Mouse (Mus musculus) megakaryocyte, embryonic 14.5 days (primary cell): ENCODE measurements around the gene Ikzf3. TPM values are rescaled to one million over a fixed set of nuclear protein-coding genes. Genes with fewer than 3 reads are reported as not detected.
A peak's percentile ranks its signal among the peaks of the same experiment; 100 is the strongest.

Experiments used
- H3K27me3 ChIP-seq: replicated peaks from 2 replicates; pipeline ENCODE3; 2012; ENCODE audit warnings: inconsistent platforms
- H3K36me3 ChIP-seq: replicated peaks from 2 replicates; pipeline ENCODE3; 2012; ENCODE audit warnings: low read length, inconsistent platforms, mixed read lengths
- H3K4me1 ChIP-seq: 2 replicates; pipeline ENCODE4 v1.6.1; 2012; ENCODE audit warnings: inconsistent platforms
- H3K4me3 ChIP-seq: replicated peaks from 2 replicates; pipeline ENCODE3; 2012; ENCODE audit warnings: moderate library complexity, mild to moderate bottlenecking, inconsistent platforms
- H3K9me3 ChIP-seq: 2 replicates; pipeline ENCODE4 v1.6.1; 2012; ENCODE audit warnings: inconsistent platforms
- FLI1 ChIP-seq: IDR thresholded peaks from 2 replicates; pipeline ENCODE4 v1.6.1; 2012; ENCODE audit warnings: low read length, inconsistent platforms, mixed read lengths
- GATA1 ChIP-seq: IDR thresholded peaks from 3 replicates; pipeline ENCODE4 v1.6.1; 2012; ENCODE audit warnings: mixed read lengths, low read length, inconsistent platforms, borderline replicate concordance
- polyA plus RNA-seq: library from polyadenylated mRNA; stranded (reverse); fragments of >175 nt; gene quantifications from 2 replicates; pipeline ENCODE4 v1.2.3, GENCODE M21; 2012; ENCODE audit warnings: low replicate concordance; ENCODE audit not compliant: insufficient read depth

The Ikzf3 gene
- polyA plus RNA-seq, 1 experiment: not detected

- Histone ChIP-seq H3K27me3 (peaks cover 35% of the 10 kb centered on the region), H3K9me3 (peaks cover 6% of the 10 kb centered on the region; the same call in 1 of the 2 replicates)
Observed at GRCm38 (mm10) chr11:98437441-98437840, 108.4 kb downstream of the Ikzf3 start.

DNA sequence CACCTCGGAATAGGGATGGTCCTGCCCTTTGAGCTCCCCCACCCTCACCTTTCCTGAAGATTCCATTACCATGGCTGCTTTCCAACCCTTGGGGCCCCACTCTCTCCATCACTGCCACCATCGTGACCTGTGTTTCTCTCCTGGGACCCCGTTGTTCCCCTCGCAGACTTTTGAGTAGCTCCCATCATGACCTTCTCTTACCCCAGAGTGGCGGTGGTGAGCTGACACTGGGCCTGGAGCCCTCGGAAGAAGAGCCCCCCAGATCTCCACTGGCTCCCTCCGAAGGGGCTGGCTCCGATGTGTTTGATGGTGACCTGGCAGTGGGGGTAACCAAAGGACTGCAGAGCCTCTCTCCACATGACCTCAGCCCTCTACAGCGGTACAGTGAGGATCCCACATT is 110.1 kb downstream of the Ikzf3 start:
- H3K4me3 ChIP-seq: no peak overlapping the region
- peaks cover 25% of the 10 kb centered on the region for H3K4me1 ChIP-seq
- TF ChIP-seq FLI1 (no peak), GATA1 (no peak)
- H3K36me3 ChIP-seq: peaks cover 13% of the 10 kb centered on the region
- H3K9me3 ChIP-seq: no peaks in the 10 kb centered on the region
- H3K27me3 ChIP-seq: peaks cover 49% of the 10 kb centered on the region

More at GRCm38 (mm10) chr11:98437441-98437840, 108.4 kb downstream of the Ikzf3 start:
- H3K4me3 ChIP-seq: peak overlapping the region; percentile 0
- TF ChIP-seq GATA1 (no peak), FLI1 (no peak)
- H3K4me1 ChIP-seq: peaks cover 25% of the 10 kb centered on the region
- H3K36me3 ChIP-seq: peaks cover 13% of the 10 kb centered on the region

DNA sequence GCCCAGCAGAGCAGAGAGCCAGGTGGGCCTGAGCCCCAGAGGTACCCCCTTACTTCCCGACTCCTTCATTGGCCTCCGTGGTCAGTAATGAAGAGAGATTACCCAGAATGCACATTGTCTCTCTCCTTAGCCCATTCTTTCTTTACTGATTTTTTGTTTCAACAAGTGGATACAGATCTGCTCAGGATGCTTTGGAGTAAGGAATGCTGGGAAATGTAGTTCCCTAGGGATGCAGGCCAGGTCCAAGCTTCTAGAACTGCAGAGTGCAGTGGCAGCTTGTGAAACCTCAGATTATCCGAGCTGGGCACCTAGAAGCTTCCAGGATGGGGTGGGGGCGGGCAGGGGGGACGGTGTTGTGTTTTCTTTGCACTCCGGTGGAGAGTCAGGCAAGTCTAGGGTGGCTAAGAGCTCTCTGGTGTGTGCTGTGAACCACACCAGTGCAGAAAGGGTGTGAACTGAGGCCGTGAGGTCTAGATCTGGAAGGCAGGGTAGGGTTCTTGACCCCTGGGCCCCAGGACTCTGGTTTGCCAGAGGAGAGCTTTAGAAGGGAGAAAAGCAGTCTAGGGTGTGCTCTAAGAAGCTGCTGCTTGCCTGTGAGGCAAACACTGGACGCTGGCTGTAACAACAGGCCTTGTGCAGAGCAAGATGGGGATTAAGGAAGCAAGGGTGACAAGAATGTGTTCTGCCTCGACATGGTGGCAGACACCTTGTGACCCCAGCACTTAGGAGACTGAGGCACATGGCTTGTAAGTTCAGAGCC is 113.9 kb downstream of the Ikzf3 start:
- TF ChIP-seq FLI1 (no peak), GATA1 (no peak)
- Histone ChIP-seq H3K4me3 (peak overlapping the region; percentile 10), H3K36me3 (peaks cover 4% of the 10 kb centered on the region), H3K27me3 (peaks cover 77% of the 10 kb centered on the region), H3K4me1 (peaks cover 11% of the 10 kb centered on the region; the same call in 1 of the 2 replicates), H3K9me3 (no peaks in the 10 kb centered on the region)

DNA sequence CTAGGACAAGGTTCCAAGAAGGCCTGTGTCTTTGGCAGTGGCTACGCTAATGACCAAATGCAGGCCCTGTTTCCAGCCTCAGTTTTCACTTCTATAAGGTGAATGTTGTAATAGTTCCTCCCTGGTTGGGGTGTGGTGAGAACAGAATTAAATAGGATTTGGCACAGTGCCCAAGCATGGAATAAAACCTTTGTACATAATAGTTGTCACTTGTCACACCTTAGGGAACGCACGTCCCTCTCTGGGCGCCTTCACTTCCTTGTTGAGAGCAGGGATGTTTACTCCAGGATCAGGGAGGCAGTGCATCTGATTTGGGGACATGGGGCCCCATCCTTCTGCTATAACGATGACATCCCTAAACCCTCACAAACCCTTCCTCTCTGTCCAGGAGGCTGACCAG is 117.4 kb downstream of the Ikzf3 start:
- H3K27me3 ChIP-seq: peaks cover 80% of the 10 kb centered on the region
- H3K4me3 ChIP-seq: no peak overlapping the region
- no peaks in the 10 kb centered on the region for H3K36me3 ChIP-seq
- no peaks in the 10 kb centered on the region for H3K9me3 ChIP-seq
- TF ChIP-seq FLI1 (no peak), GATA1 (no peak)
- no peaks in the 10 kb centered on the region for H3K4me1 ChIP-seq

DNA sequence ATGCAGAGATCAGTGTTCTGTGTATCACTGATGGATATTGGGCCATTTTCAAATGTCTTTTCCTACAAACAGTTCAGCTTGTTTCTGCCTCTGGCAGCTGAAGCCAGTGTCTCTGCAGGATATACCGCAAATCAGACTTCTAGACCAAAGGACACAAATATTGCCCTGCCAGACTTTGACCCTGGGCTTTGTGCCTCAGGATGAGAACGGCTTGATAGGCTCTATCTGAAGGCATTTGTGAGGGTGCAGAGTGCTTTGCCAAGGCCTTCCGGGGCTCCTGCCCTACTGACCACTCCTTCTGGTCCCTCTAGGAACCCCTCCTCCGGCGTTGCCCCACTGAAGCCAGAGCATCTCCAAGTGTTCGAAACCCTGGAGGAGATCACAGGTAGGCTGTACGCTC is 119.2 kb downstream of the Ikzf3 start:
- TF ChIP-seq FLI1 (no peak), GATA1 (no peak)
- Histone ChIP-seq H3K27me3 (peaks cover 82% of the 10 kb centered on the region), H3K4me1 (no peaks in the 10 kb centered on the region), H3K36me3 (no peaks in the 10 kb centered on the region), H3K9me3 (no peaks in the 10 kb centered on the region), H3K4me3 (no peak overlapping the region)

DNA sequence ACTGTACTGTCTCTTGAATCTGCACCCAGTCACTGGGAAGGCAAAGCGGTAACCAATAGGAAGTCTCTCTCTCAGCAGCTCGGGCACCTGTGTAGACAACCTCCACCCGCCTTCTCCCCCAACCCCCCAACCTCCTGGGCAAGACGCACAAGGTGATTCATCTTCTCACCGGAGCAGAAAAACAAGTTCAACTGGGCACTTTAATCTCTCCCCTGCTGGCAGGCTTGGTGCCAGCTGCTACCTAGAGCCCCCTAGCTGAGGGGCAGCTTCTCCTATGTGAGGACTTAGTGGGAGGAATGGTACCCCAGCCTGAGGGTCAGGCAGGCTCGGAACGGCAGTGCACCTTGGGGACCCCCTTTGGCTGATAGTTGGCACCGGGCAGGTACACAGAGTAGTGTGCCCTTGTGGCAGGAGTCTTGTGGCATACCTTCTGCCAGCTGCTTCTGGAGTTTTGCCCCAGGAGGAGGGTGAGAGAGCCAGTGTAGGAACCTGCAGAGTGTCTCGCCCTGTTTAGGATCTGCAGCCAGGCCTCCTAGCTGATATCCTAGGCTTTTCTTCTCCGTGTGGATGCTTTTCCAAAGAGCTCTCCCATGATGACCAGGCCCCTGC is 126.8 kb downstream of the Ikzf3 start:
- Histone ChIP-seq H3K36me3 (no peaks in the 10 kb centered on the region), H3K4me1 (peaks cover 4% of the 10 kb centered on the region; the same call in 1 of the 2 replicates), H3K27me3 (peaks cover 94% of the 10 kb centered on the region), H3K9me3 (no peaks in the 10 kb centered on the region), H3K4me3 (no peak overlapping the region)
- TF ChIP-seq FLI1 (no peak), GATA1 (no peak)

DNA sequence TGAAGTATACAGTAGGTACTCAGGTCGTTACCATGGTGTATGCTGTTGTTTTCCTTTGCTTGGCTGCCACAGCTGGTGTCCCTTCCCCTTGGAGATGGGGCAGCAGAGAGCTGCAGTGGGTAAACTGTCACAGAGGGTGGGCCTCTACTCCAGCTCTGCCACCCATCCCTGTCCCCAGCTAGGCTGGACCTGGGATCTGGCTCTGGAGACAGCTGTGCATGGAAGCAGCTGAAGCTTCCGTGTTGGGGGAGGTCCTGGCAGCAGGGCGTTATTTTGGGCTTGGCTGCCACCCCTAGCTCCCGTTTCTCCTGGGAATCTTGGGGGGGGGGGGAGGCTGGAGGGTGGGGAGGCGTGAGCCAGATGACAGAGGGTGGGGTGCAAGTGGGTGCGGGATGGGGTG is 127.6 kb downstream of the Ikzf3 start:
- H3K36me3 ChIP-seq: no peaks in the 10 kb centered on the region
- peaks cover 11% of the 10 kb centered on the region; the same call in 1 of the 2 replicates for H3K4me1 ChIP-seq
- no peaks in the 10 kb centered on the region for H3K9me3 ChIP-seq
- H3K27me3 ChIP-seq: peaks cover 94% of the 10 kb centered on the region
- TF ChIP-seq FLI1 (no peak), GATA1 (no peak)
- H3K4me3 ChIP-seq: no peak overlapping the region

GRCm38 (mm10) chr11:98417074-98417473 is 128.8 kb downstream of the Ikzf3 start:
- H3K4me3 ChIP-seq: no peak overlapping the region
- H3K27me3 ChIP-seq: peaks cover 96% of the 10 kb centered on the region
- peaks cover 22% of the 10 kb centered on the region for H3K4me1 ChIP-seq
- TF ChIP-seq GATA1 (no peak), FLI1 (no peak)
- H3K36me3 ChIP-seq: no peaks in the 10 kb centered on the region
- H3K9me3 ChIP-seq: no peaks in the 10 kb centered on the region

Other genes starting within 250 kb of the Ikzf3 start
- not detected in 2 replicates for gene Neurod2, start 216.4 kb downstream of the Ikzf3 start, polyA plus RNA-seq
- gene Ppp1r1b, start 197.6 kb downstream of the Ikzf3 start, polyA plus RNA-seq: 0.34 TPM in 1 of 2 replicates, not detected in the other
- 23.5 and 70.4 TPM in 2 replicates for gene Stard3, start 187.7 kb downstream of the Ikzf3 start, polyA plus RNA-seq
- 0.82 TPM in 1 of 2 replicates, not detected in the other for gene Tcap, start 162.2 kb downstream of the Ikzf3 start, polyA plus RNA-seq
- gene Pnmt, start 159.6 kb downstream of the Ikzf3 start, polyA plus RNA-seq: not detected in 2 replicates
- 8.5 and 10.4 TPM in 2 replicates for gene Pgap3, start 145.5 kb downstream of the Ikzf3 start, polyA plus RNA-seq
- 0.04 TPM in 1 of 2 replicates, not detected in the other for gene Erbb2, start 133.6 kb downstream of the Ikzf3 start, polyA plus RNA-seq
- 9.6 and 89.1 TPM in 2 replicates for gene Mien1, start 107.0 kb downstream of the Ikzf3 start, polyA plus RNA-seq
- gene Grb7, start 99.6 kb downstream of the Ikzf3 start, polyA plus RNA-seq: not detected in 2 replicates
- 0.08 TPM in 1 of 2 replicates, not detected in the other for gene Zpbp2, start 5.1 kb upstream of the Ikzf3 start, polyA plus RNA-seq
- 106 and 188 TPM in 2 replicates for gene Ormdl3, start 41.3 kb upstream of the Ikzf3 start, polyA plus RNA-seq
- gene Lrrc3c, start 52.3 kb upstream of the Ikzf3 start, polyA plus RNA-seq: not detected in 2 replicates
- not detected in 2 replicates for gene Gm12355, start 79.6 kb upstream of the Ikzf3 start, polyA plus RNA-seq
- not detected in 2 replicates for gene Gsdma3, start 80.3 kb upstream of the Ikzf3 start, polyA plus RNA-seq
- gene Gsdma2, start 100.7 kb upstream of the Ikzf3 start, polyA plus RNA-seq: not detected in 2 replicates
- gene Gsdma, start 118.3 kb upstream of the Ikzf3 start, polyA plus RNA-seq: 2.2 and 3.4 TPM in 2 replicates
- 128 and 167 TPM in 2 replicates for gene Psmd3, start 136.5 kb upstream of the Ikzf3 start, polyA plus RNA-seq
- not detected in 2 replicates for gene Csf3, start 155.2 kb upstream of the Ikzf3 start, polyA plus RNA-seq
- 40.2 and 55.7 TPM in 2 replicates for gene Med24, start 183.4 kb upstream of the Ikzf3 start, polyA plus RNA-seq
- gene Thra, start 194.6 kb upstream of the Ikzf3 start, polyA plus RNA-seq: 37.6 and 38.9 TPM in 2 replicates
- gene Nr1d1, start 229.3 kb upstream of the Ikzf3 start, polyA plus RNA-seq: 5.6 and 22.1 TPM in 2 replicates
- gene Msl1, start 249.5 kb upstream of the Ikzf3 start, polyA plus RNA-seq: 30.0 and 46.8 TPM in 2 replicates